Mouse (Mus musculus) heart, adult 9 months (tissue): ENCODE measurements at regions not wholly inside any gene's neighbourhood (a gene's known extent, or its start where the extent isn't known, plus 50 kb on each side); places are given as distances from the start of the nearest gene placed in this dataset.
A peak's percentile ranks its signal among the peaks of the same experiment; 100 is the strongest.

Source experiments
- DNase-seq, 2 experiments: peaks; one replicate each; pipeline ENCODE4 v3.0.0; 2022; ENCODE audit warnings: low spot score in 2 of 2

- no peak for DNase-seq
Observed at GRCm38 (mm10) chr7:36352761-36353160, 345.2 kb upstream of the Tshz3 start.

DNA sequence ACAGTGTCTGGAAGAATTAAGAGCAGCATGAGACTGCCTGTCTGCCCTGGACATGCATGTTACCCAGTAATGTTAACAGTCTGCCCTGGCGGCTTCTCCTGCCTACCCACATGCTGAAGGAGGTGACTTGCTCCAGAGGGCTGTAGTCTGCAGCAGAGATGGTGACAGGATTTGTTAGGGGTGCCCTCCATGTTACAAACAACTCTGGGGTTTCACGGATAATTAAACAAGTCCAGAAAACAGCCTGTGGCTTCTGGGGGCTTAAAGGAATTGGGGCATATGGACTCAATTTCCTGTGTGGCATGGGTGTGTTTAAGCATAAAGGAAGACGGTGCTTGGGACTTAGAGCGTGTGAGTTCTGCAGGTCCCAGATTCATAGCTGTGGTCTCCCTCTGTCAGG is 347.3 kb upstream of the Tshz3 start:
- no peak for DNase-seq

- DNase-seq = no peak
Observed at GRCm38 (mm10) chr7:36348195-36348594, 349.7 kb upstream of the Tshz3 start.

GRCm38 (mm10) chr7:36334857-36335256 is 363.1 kb upstream of the Tshz3 start:
- no peak for DNase-seq

- DNase-seq = no peak
Observed at GRCm38 (mm10) chr7:36334091-36334490, 363.8 kb upstream of the Tshz3 start.

GRCm38 (mm10) chr7:36332633-36333032 is 365.3 kb upstream of the Tshz3 start:
- DNase-seq = no peak

- DNase-seq = no peak
Observed at GRCm38 (mm10) chr7:36328141-36328540, 369.8 kb upstream of the Tshz3 start.

DNA sequence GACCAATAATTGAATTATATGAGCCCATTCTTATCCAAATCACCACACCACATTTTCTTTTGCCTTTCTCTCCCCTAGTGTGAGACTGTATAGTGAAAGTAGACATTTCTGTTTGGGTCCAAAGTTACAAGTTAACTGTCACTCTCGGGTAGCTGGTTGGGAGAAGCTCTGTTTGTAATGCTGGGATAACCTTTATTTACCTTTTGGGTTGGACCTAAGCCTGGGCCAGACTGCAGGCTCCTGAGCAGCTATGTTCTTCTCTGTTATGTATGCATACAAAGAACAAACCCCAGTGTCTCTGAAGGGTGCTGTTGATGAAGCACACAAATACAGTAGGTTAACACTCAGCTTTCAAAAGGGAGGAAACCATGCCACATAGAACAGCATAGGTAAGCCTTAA is 373.9 kb upstream of the Tshz3 start:
- DNase-seq = no peak

GRCm38 (mm10) chr7:36322181-36322580 is 375.7 kb upstream of the Tshz3 start:
- no peak for DNase-seq

DNA sequence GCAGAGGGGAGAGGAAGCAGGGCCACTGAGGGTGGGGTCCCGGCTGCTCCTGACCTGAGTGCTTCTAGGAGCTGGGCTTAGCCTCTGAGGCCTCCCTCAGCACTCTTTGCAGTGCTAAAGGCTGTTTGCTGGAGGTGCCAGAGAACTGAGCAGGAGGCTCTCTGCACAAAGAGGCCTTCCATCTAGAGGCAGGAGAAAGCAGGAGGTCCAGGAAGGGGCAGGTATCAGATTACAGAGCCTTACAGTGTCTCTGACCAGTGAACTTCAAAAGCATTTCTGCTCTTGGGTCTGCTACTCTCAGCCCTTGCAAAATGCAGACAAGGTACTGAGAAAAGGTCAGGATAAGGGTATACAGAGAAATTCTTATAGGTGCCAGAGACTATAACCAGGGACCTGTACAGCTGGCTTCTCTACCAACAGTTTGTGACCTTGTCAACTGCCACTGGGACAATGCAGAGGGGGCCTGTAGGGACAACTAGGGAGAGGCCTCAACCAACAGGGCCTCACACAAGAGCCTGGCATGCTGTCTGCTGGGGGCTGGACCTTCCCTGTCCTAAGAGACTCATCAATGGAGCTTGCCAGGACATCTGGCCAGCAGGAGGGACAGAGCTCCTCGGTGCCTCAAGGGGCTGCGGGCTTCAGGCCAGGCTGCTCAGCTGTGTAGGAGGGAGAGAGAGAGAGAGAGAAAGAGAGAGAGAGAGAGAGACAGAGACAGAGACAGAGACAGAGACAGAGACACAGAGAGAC is 380.3 kb upstream of the Tshz3 start:
- DNase-seq = peak; percentile 72 to 74

GRCm38 (mm10) chr7:36313751-36314150 is 384.2 kb upstream of the Tshz3 start:
- no peak for DNase-seq

DNA sequence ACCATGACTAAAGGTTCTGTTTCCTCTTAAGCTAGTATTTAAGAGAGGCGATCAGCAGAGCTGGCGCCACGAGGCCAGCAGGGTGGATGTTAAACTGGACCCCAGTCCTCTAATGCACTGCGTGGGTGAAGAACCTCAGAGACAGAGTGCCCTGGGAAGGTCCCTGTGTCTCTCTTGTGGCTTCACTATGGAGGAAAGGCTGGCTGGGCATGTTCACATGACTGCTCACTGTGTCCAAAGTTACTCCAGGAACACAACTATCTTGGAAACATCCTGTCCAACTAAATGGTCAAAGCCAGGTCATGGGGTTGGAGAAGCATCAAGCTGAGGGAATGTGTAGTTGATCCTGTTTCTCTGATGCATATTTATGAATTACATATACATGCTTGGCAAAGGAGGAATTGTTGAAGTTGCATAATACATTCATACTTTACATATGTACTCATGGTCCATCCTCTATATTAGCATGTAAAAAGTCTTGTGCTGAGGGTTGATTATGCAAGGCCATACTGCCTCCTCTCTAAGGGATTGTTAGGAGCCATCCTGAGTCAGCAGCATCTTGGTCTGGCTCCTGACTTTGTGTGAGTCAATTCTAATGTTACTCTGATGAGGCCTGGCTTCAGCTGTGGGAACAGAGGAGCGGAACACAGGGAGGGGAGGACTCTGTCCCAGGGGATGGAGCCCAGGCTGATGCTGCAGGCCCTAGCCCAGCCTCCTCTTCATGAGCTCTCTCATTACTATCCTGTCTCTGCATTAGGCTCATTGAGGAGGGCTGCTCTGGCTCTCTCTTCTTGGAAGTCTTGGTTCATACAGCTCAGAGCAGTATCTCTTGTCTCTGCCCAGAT is 387.9 kb upstream of the Tshz3 start:
- DNase-seq = peak; percentile 77 to 87

DNA sequence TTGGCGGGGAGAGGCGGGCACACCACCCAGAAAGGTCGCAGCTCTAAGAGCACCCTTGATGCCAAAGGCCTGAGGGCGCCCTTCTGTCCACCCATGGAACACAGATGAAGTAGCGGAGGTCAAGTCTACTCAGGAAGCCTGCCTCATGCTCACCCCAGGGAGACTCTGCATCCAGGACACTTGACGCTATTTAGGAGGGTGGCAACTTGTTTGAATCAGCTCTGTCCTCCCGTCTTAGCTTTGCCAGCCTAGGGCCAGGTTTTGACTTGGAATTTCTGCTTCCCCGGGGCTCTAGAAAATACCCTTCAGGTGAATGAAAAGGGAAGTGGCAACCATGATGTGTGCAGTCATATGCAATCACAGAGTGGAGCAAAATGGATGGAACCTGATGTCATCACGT is 389.2 kb upstream of the Tshz3 start:
- no peak for DNase-seq

DNA sequence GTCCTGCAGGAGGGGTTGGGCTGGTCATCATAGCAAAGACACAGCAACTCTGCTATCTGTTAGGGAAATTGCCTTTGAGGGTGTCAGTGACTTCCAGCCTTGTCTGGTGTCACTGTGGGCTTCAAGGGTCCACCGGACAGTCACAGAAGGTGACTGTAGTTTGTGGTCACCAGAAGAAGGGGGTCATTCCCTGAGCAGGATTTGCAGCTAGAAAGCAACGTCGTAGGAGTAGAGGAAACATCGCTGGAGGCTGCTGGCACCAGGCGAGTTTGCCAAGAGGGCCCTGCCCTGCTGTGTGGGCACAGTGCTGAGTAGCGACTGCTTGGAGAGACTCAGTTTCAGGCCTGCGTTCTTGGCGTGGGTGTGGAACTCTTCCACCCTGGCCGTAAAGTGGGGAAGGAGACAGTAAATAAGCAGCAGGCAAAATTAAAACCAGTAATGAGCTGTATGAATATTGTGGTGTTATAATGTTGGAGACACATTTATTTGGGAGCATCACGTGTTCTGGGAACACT is 389.8 kb upstream of the Tshz3 start:
- no peak for DNase-seq

DNA sequence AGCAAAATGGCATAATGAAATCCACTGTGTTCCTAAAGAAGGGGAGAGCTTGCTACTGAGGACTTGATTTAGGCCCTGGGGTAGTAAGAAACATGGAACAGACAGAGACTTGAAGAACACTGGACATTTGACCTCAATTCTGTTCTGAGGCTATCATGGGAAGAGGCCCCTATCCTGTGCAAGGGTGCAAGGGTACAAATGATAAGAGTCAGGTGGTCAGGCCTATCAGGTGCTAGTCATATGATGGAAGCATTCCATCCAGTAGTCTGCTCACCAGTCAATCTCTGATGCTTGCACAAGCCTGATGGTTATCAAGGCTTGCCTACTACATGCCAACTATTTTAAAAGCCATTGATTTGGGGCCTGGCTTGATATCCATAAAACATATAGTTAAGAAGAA is 420.6 kb upstream of the Tshz3 start:
- no peak for DNase-seq

DNA sequence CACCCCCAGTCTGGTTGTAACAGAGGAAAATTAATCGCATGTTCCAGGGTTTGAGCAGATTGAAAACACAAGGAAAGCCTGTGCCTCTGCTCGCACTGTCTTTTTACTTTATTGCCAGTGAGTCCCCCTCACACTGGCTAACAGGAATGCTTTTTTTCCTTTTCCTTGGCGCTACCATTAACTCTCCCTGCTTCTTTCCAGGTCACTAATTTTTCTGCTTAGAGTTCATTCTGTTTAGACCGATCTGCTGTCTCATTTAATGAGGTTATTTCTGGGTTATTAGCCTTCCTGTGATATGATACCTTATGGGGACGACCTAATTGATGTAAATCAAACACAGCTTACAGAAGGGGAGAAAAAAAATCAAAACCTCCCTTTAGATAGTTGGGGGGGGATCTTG is 429.0 kb upstream of the Tshz3 start:
- DNase-seq = no peak

DNA sequence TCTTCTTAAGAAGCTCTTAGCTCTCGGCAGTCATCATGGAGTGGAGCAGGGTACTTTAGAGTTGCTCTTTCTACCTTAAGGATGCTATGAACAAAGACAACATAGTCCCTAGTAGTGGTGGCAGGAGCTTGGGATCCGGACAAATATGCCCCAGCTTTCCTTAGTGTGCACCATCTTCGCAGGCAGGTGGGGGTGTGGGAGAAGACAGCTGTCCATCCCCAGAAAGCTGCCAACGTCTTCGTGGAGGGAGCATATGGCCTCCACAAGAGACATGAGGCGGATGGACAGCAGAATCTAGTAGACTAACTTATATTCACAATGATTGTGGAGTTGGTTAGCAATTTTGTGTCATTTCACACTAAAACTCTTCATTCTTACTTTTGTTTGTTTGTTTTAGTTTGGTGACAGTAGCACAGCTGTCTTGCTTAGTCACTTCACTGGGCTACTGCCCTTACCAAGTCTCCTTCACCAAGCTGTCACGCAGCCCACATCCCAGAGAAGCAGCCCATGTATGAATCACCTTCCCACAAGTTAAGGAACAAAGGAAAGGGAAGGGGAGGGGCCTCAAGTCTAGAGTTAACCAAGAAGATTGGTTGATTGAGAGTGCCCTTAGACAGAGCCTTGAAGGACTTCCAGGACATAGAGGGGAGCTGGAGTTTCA is 432.6 kb upstream of the Tshz3 start:
- DNase-seq = no peak

DNA sequence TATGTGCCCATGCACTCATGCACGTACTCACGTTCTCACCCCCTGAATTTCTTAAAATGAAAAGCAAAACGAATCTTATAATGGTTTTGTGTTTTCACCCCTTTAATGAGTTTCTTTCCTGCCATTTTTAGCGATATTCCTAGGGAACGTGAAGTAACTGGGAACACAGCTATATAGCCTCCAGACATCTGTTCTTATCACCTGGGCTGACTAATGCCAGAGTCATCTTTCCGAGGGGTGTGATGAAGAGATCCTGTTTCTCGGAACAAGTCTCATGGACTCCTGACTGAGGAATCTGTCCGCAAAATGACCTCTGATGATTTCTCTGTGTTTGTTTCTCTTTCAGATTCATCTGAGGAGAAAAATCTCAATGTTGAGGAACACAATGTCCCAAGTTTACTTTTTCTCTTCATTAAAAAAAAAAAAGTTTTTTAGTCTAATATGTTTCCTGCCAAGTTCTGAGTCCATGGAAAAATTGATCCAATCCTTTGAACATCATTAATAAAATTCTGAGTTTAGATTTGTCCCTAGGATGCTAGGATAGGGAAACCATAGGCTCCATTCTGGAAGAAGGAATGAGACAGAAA is 435.7 kb upstream of the Tshz3 start:
- peak; percentile 18 to 48 for DNase-seq

DNA sequence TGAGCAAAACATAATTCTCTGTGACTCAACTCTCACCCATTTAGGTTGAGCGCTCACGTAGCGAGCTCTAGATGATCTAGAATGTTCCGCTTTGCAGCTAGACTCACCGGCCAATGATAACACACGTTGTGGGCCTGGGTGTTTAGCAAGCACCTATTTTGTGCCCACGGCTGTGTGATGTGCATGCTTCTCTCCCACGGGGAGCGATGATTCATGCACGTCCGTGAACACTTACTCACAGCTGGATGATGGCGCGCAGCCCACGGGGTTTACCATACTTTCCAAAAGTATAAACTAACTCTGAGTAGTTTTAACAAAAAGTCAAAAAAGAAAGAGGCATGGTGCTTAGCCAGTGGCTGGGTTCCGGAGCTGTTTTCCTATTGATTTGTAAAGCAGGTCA is 440.8 kb upstream of the Tshz3 start:
- no peak for DNase-seq

GRCm38 (mm10) chr7:36247356-36247755 is 444.6 kb upstream of the Zfp507 start:
- peak; percentile 47 to 50 for DNase-seq

- DNase-seq = no peak
Observed at GRCm38 (mm10) chr7:36236673-36237072, 433.9 kb upstream of the Zfp507 start.

GRCm38 (mm10) chr7:36229031-36229430 is 426.2 kb upstream of the Zfp507 start:
- DNase-seq = no peak
